Mouse (Mus musculus): Measurements from ENCODE around the gene Tfdp2.

Tfdp2 gene

DNA sequence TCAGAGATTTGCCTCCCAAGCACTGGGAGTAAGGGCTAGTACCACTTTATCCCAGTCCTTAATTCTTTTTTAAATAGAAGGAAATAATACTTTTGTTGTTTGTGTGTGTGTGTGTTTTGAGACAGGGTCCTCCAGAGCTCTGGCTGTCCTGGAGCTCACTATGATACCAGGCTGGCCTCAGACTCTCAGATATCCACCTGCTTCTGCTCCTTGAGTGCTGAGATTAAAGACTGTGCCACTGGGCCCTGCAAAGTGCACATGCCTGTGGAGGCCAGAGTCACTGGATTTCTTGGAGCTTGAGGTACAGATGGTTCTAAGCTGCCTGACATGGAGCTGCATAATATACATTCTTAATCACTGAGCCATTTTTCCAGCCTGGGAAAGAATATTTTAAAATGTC lies 32.2 kb downstream of the Tfdp2 start:
- CTCF ChIA-PET, result no interaction called here

DNA sequence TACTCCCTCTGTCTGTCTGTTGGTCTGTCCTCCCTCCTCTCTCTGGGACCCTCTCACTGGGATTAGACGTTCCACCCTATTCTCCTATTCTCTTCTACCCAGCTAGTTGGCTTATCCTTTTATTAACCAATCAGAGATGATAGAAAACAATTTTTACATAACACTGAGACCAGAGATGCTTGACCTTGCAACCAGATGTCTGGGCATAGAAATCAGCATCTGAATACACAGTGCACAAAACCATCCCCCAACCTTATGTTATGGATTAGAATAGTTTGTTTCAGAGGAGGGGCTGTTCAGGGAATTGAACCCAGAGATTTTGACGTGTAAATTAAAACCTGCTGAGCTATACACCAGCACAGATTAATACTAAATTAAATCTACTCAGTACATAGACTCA lies 34.2 kb downstream of the Tfdp2 start:
- CTCF ChIA-PET, result no interaction called here

DNA sequence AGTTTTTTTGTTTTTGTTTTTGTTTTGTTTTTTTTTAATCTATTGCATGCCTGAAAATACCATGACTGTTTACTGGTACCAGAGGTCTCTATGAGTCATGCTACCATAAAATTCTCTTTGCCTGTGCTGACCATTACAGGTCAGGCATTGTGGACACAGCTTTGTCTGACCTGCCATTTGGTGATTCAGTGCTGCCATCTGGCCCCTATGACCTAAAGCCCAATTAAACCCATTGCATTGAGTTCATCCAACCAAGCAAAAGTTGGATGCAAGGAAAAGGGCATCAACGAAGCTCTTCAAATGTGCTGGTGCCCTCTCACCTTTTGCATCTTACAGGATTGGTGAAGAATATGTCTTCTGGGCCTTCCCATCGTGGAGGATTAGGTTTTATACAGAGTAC lies 39.4 kb downstream of the Tfdp2 start:
- CTCF ChIA-PET, result no interaction called here

DNA sequence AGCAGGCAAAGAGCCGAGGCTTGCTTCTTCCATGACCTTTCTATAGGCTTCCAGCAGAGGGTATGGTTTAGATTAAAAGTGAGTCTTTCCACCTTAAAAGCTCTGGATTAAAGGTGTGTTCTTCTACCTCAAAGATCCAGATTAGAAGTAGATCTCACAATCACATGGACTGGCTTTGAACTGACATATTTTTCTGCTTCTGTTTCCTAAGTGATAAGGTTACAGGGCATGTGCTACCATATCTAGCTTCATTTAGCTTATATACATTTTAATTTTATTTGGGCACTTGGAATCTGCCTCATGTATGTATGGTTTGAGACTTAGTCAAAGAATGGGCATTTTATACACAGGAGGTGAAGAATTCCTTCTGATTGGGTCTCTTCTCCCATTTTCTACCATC lies 41.3 kb downstream of the Tfdp2 start:
- CTCF ChIA-PET, result no interaction called here

DNA sequence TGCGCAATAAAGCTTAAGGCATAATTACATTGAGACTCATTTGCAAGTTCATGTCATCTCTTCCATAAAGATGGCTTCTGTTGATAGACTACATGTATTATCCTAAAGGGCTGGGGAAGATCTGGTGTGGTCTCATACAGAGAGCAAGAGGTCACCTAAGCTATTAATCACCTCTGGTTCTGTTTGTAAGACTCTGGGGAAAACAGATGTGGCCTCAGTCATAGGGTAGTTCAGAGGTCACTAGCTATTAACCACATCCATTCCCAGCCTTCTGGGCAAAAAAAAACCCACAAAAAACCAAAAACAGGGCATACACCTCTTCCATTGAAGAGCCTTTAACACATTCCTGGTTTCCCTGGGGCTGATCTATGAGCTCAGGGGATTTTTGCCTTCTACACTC lies 42.2 kb downstream of the Tfdp2 start:
- CTCF ChIA-PET, result no interaction called here

DNA sequence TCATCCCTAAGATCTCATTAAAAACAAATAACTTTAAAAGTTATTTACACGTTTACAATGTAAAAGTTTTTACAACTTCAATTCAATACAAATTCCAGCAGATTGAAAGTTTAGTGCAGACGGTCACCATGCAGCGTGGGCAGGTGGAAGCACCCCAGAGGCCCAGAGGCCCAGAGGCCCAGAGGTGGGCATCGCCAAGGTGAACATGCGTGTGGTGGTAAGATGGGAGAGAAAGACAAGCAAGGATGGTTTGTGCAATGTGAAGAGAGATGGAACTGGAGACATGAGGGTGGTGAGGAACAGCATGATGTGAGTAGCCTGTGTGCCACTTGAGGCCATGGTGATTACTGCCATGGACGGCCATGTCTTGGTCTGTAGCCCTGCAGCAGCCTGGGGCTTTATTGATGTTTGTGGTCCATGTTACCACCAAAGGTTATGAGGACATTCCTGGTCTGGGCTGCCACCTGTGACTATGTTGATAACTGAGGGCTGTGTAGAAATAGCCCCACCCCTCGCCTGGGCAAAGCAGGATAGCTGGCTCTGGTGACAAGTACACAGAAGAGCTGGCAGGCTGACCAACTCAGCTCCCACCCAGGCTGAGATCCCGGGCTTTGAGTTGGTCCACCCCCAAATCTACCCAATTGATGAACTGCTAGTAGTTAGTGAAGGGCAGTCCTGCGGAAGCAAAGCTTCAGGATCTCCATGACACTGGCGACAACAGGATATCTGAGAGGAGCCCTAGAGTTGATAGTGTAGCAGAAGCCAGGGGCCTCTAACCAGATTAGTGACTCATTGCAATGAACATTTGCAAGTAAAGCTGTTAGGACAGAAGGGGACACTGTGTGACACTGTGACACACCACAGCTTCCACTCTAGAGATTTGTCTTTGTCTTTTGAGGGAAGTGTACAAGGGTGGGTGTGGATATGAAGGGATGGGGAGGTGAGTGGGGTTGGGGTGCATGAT lies 45.3 kb downstream of the Tfdp2 start:
- CTCF ChIA-PET, result no interaction called here

DNA sequence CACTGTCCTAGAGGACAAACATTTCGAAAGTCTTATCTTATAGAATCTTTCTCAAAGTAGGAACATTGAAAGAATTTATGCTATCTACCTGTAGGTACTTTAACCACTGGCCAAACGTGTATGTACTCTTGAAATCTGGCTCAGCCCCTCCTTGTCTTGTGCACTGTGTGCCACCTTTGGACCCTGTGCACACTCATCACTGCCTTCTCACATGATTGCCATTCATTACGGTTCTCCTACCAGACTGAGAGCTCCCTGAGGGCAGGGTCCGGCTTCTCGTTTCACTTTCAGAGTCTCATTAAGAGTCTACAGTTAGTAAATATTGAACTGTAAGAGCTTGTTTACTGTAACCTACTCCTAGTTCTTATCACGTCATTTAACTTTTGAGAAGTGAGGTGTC lies 47.8 kb downstream of the Tfdp2 start:
- CTCF ChIA-PET, result no interaction called here

DNA sequence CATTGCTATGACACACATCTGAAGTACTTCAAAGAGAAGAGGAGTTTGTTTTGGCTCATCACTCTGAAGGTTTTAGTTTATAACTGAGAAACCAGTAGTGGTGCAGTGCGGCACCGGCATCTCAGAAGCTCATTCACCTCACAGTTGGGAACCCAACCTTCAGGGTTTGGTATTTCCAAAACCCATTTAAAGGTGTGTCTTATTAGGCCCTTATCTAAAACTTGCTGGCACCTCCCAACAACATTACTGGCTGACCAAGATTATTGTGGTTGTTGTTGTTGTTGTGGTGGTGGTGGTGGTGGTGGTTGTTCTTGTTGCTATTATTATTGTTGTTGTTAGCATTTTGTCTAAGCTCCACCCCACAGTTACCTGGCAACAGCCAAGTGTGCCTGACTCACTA lies 58.7 kb downstream of the Tfdp2 start:
- CTCF ChIA-PET, result no interaction called here

DNA sequence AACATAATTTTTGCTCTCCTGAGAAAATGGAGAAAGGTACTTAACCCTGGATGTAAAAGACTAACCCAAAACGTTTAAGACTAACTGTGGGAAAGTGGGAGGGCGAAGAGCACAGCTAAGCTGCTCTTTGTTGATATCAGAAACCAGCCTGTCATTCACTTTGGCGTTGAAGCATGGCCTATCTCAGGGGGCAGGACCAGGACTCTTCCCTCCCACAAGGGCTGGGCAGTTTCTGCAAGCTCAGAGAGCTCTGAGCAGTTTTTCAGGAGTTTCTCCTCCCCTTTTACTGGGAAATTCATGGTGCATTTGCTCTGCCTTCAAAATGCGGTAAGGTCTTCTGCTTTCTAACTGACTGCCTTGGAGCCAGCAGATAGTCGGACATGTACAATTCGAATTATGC lies 62.4 kb downstream of the Tfdp2 start:
- CTCF ChIA-PET, result interaction anchor here (0.6 kb wide), 1 partner anchor 66 kb away, joined by 5 read pairs; no protein-coding TSS in a partner anchor

DNA sequence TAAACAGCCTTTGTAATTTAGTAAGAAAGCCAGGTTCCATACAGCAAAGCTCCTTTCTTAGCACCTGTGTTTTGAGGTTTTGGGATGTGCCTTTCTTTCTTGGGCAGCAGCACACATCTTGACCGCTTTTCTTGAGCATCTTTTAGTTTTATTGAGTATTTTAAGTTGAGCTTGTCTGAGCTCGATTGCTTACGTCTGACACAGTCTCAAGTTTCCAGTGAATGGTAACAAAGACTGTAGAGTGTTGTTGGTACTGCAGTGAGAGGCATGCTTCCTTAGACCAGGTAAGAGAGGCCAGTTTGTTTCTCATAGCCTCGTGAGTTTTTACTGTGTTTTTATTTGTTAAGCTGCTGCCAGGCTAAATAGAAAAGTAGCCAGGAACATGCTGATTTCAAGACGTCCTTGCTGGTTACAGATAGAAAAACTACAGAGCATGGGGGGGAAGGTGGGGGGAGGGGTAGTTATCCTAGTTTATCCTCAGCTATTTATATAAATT lies 63.0 kb downstream of the Tfdp2 start:
- CTCF ChIA-PET, result interaction anchor here (0.6 kb wide), 1 partner anchor 67 kb away, joined by 5 read pairs; no protein-coding TSS in a partner anchor

DNA sequence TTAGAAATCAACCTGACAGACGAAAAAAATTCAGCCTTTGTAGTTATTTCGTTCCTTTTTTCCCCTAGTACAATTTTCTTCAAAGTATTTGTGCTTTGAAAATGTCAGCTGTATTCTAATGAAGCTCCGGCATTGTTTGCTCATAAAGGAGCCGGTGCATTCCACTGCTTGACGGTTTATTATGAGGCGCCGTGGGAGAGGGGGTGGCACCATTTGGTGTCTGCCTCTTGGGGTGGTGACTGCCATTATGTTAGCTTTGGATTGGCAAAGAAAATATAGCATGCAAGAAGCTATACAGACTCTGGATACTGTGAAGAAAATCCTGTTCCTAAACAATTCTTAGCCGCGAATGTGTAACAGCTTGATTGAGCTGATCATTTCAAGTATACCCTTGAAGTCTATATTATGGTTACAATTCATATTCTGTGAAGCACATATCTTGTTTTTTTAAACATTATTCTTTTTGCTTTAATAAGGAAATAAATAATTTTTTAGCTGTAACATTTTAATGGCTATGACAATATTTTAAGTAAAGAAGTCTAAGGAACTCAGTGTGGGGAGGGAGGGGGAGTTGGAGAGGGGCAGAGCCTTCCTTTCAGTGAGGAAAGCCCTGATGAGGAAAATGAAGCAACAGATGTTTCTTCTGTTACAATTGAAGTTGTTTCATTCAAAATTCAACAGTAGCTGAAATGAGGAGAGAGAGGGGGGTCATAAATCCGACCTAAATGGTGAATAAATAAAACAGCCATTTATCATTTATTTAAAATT lies 63.9 kb downstream of the Tfdp2 start:
- CTCF ChIA-PET, result no interaction called here

DNA sequence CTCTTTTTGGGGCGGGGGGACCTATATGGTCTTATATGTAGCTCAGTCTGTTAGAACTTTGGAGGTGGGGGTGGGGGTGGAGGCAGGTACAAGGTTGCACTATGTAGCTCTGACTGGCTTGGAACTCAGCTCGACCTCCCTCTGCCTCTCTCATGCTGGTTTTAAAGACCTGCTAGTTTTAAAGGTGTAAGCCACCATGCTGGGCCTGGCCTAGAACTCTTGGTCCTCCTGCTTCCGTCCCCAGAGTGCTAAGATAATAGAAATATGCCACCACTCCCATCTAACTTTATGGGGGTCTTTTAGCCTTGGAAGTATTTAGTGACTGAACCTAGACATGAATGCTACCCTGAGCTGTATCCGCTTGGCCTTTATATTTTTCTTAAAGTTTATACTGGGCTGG lies 65.0 kb downstream of the Tfdp2 start:
- CTCF ChIA-PET, result no interaction called here

DNA sequence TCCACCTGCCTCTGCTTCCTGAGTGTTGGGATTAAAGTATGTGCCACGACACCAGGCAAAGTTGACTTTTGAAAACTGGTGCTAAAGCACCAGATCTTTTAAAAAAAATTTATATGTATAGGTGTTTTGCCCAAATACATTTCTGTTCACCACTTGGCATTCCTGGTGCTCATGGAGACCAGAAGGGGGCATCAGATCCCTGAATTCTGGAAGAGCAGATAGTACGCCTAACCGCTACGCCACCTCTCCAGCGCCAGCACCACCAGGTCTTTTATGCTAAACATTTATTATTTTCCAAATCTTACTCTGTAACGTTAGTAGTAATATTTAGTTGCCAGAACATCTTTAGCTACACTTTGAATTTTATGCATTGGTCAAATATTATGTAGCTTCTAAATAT lies 65.9 kb downstream of the Tfdp2 start:
- CTCF ChIA-PET, result no interaction called here

DNA sequence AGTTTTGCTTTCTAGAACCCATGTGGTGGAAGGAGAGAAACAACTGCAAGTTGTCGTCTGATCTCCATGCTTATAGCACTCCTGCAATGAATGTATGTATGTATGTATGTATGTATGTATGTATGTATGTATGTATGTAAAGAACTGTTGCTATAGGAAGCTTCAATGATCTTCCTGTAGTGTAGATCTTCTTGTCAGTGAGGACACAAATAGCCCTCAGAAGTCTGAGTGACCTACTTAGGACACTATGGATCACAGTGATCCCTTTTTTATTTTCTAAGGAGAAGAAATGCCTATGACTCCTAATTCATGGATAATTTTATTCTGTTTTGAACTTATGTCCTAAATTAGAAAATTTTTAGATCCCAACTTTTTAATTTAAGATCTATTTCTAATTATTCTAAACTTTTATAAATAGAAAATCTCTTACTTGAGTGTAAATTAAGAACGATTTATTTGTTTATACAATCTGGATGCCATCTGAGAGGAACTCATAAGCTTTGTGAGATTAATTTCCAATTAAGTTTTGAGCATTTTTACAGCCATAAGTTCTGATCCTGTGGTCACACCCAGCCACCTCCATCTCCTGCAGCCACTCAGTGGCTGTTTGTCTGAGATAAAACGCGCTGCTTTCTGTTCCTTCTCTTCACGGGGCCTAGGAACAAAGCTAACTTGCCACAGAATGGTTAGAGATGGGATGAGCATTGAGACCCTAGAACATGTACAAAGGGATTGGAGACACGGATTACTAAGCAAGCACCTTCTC lies 70.9 kb downstream of the Tfdp2 start:
- CTCF ChIA-PET, result no interaction called here

DNA sequence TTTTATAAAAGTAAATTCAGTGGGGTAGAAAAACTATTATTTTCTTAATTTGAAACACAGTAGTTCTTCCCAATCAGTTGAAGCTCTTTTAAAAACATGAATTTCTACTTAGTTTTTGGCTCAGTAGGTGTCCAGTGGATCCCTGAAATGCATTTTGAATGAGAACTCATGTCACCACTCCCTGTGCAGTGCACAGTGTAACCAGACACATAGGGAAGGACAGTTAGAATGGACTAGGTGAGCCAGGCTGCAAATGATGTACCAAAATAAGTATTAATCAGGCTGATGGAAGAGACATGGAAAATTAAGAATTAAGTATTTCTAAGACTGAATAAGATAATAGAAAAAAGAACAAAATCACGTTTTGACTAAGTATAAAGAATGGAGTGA lies 71.5 kb downstream of the Tfdp2 start:
- CTCF ChIA-PET, result no interaction called here

DNA sequence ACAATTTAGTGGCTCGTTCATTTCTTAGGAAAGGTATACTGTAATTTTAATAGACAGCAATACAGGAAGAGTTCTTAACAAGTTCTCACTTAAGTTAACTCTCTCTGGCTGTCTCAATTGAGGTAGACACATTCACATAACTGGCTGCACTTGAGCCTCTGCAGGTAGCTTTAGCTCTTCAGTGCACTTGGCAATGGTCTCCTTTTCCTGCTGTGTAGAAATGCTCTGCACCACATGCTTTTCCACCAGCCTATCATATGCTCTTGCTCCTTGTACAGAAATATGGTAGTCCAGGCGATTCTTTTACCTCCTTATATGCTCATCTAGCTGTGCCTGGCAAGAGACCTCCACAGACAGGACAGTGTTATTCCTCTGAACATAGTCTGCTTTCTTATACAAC lies 73.7 kb downstream of the Tfdp2 start:
- CTCF ChIA-PET, result no interaction called here

DNA sequence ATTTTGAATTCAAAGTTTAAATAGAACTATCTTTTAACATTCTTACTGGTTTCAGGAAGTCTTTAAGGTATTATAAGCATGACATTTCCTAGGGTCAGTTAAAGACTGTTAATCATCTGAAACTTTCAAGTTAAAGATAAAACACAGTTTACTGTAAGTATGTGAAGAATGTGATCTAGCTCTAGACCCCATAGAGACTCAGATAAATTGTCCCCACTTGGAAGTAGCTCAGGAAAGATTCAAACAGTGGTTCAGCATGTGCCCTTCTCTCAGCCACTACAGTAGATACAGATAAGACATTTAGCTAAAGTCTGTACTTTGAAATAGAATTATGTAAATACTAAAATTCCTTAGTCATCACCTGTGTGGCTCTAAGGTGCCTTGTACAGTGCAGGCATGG lies 79.5 kb downstream of the Tfdp2 start:
- CTCF ChIA-PET, result no interaction called here

DNA sequence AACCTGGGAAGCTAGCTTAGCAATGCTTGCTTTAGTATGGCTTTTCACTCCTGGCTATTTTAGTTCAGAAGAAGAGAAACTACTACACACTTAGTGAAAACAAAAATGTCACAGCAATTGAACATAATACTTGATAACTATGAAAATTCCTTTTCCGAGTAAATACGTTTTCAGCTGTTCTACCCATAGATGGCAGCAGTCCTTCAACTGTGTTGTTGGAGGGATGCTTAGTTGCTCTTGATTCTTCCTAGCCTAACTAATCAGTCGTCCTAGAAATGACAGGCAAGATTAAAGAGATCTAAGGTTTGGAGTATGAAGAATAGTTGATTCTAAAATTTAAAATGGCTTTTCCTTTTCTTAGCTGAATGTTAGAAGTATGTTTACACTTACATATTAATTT lies 85.4 kb downstream of the Tfdp2 start:
- CTCF ChIA-PET, result no interaction called here

DNA sequence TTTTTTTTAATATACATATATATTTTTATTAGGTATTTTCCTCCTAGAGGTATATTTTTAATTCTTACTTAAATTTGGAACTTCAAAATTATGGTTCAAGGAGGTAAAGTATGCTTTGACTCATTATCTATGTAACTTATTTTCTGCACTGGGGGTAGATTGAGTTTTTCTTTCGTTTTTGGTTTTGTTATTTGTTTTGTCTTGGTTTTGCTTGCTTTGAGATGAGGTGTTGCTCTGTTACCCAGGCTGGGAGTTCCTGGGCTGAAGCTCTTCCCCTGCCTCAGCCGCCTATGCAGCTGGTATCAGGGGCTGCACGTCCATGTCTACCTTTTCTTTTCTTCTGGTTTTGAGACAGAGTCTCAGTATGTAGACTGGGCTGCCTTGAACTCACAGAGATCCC lies 86.0 kb downstream of the Tfdp2 start:
- CTCF ChIA-PET, result no interaction called here

DNA sequence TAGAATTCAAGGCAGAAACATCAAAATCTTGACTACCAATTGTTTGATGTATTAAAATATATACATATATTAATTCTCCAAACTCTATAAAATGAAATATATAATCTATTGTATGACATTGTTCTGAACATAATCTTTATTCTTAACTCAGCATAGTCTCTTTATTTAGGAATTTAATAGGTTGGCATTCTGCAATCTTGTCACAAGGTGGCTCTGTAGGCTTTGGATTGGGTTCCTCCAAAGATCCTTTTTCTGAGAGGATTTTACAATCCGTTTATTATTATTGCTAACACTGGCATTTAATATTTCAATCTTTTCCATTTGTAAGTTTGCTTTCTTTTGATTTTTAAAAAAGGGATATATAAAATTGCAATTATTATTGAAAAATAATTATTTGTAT lies 88.8 kb downstream of the Tfdp2 start:
- CTCF ChIA-PET, result no interaction called here

DNA sequence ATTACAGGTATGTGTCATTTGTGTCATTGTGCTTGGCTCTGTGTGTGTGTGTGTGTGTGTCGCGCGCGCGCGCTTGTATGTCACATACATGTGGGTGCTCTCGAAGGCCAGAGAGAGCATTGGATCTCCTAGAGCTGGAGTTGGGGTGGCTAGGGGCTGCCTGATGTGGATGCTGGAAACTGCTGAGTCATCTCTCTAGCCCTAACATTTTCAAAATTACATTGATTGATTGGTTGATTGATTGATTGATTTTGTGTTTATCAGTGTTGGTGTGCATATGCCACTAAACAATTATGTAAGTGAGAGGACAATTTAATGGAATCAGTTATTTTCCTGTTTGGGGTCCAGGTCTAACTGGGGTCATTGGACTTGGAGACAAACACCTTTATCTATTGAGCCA lies 96.1 kb downstream of the Tfdp2 start:
- CTCF ChIA-PET, result no interaction called here

DNA sequence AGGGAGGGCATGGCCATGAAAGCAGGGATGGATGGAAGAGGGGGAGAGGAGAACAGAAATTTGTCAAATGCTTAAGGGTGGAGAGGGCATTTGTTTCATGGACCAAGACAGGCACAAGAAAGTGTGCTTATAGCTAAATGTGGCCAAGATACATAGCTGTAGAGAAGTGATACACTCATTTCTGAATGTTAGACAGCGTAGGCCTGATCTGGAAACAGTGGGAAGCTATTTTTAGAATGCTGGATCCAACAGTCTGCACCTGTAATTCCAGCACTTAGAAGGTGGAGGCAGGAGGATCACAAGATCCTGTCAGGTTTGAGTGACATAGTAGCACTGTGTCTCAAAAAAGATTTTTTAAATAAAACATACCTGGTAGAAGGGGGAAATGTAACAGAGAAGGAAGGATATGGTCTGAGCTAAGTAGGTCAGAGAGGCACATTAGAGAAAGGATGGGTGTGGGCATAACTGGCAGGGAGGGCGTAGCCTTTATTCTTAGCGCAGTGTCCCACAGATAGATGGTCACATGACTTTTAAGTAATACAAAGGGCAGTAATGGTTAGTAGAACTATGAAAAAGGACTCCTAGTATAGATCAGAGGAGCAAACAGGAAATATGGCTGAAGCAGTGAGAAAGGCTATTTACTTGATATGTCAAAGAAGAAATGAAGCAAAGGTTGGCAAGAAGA lies 103.4 kb downstream of the Tfdp2 start:
- CTCF ChIA-PET, result no interaction called here
